Mouse (Mus musculus) cerebellum, adult 18-20 months (tissue): ENCODE results near the gene Trmt44.

ENCODE experiments used
- DNase-seq, 2 experiments: peaks; one replicate each; pipeline ENCODE4 v3.0.0; 2021

Gene Trmt44

DNA sequence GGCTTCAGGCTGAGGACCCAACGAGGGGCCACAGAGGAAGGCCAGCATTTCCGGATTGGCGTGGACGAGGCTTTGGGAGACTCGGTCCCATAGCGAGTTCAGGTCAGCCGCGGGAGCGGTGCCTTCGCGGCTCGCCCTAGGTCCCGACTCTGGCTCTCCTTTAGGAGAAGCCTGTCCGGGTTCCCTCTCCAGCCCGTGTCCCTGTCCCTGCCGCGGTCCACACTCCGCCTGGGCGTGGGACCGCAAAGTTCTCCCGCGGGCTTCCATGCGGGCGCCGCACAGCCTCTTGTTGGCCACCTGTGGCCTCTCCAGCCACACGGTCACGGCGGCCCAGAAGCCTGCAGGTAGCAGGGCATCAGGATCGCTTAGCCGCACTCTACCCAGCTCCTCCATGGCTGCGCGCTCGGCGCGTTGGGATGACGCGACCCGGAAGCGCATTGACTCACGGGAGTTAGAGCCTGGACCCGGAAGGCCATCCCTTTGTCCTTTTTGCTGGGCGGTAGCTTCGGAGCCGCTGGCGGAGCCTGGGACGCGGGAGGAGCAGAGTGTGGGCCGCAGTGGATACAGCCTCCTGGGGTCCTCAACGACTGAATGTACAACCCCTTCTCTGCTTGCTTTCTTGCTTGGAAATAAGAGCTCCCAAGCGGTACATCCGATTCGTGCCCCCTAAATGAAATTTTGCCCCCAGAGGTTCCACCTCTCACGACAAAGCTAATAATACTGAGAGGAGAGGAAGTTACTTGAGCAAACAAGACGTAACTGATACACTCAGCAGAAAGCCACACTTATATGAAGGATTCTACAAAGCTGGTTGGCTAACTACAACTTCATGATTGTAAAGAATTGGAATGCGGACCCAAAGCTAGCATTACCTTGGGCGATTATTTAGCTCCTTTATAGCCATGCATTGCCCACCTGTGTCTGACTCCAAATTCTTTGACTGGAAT lies at the start of gene Trmt44:
Gene Trmt44, minus strand, starts transcription at position 418 of the 947 bp plus-strand sequence.
- DNase-seq, result peak; percentile 95

DNA sequence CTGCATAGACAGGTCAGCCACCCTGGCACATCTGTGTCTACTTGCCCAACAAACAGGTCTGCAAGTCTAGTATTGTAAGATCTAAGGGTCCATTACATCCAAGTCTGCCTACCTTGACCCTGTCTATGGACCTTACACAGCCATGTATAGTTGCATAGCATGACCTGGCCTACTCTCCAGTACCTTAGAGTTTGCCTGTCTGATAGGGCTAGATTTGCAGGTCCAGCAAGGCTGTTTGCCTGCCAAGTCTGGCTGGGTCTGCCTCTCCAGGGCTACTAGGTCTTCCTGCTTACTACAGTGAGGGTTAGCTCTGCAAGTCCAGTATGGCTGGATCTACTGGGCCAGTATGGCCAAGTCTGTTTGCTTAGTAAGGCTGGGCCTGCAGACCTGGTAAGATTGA lies 49.0 kb upstream of the Trmt44 start:
- no peak for DNase-seq

DNA sequence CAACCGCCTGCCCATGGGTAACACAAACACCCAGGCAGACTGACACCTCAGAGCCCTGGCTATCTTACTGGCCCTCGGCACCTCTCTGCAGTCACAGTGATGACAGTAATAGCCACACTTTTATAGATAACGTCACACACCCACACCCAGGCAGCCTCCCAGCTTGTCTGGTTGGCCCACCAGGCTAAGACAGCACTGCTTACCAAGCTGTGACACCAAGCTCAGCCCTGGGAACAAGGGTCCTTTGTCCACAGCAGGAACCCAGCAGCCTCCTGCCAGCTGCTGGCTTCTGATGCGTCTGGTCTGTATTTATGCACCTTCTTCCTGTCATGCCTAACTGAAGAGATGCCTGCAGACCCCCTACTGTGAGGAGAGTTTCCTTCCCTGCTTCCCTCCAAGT lies 46.2 kb upstream of the Trmt44 start:
- DNase-seq, result no peak

- no peak for DNase-seq
These were observed 42.1 kb upstream of the Trmt44 start for GRCm38 (mm10) chr5:35616943-35617342.

GRCm38 (mm10) chr5:35612722-35613121 lies 37.9 kb upstream of the Trmt44 start:
- no peak for DNase-seq

- DNase-seq, result no peak
These were observed 37.0 kb upstream of the Trmt44 start for GRCm38 (mm10) chr5:35611900-35612299.

DNA sequence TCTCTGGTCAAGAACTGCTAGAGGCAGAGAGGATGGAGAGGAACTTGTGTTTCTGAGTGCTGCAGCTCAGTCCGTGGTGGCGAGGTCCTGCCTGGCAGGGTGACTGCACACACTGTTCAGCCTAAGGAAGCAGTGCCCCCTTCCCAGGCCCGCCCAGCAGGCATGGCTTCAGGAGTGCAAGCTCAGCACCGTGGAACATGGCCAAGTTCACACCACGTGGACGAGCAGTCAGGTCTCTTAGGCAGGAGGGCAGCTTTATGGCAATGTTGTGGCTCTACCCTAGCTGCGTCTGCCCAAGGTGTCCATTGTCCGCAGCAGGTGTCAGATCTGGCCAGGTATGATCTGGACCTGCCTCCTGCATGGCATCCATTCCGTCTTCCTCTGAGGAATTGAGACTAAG lies 36.3 kb upstream of the Trmt44 start:
- no peak for DNase-seq

GRCm38 (mm10) chr5:35610381-35610780 lies 35.5 kb upstream of the Trmt44 start:
- no peak for DNase-seq

DNA sequence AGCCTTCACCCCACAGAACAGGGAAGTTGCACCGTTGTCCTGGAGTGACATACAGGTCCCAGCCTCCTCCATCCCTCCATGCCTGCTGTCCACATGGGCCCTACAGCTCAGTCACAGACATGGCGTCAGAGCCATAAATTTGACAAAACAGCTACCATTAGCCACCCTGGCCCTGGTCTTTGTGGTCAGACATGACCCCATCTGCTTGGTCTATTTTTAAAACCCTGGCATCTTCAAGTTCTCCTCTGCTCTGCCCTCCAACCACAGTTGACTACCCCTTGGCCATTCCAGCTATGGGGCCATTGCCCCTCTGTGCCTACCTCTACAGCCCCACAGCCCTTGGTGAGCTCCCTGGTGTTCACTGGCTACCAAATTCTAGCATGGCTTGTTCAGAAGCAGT lies 35.1 kb upstream of the Trmt44 start:
- no peak for DNase-seq

DNA sequence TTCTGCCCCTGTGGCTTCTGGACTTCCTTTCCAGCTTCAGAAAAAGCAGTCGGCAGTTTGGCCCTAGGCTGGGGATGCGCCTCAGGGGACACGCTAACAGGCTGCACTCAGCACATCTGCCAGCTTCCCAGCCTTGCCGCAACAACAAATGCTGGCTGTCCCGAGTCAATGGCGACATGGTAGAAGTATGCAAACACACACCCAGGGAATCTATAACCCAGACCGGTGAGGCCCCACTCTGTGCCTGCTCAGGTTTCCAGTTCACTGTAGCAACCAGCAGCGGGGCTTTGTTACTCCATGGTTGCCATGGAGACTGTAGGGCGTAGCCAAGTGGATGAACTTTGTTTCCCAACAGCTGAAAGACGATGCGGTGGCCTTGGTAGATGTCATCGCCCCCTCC lies 34.5 kb upstream of the Trmt44 start:
- DNase-seq, result no peak

GRCm38 (mm10) chr5:35608559-35608958 lies 33.7 kb upstream of the Trmt44 start:
- no peak for DNase-seq

- DNase-seq, result peak; percentile 26 to 33
These were observed 32.9 kb upstream of the Trmt44 start for GRCm38 (mm10) chr5:35607784-35608183.

GRCm38 (mm10) chr5:35606800-35607199 lies 31.9 kb upstream of the Trmt44 start:
- DNase-seq, result no peak

GRCm38 (mm10) chr5:35605355-35605754 lies 30.5 kb upstream of the Trmt44 start:
- DNase-seq, result no peak

GRCm38 (mm10) chr5:35601526-35601925 lies 26.7 kb upstream of the Trmt44 start:
- DNase-seq, result no peak

DNA sequence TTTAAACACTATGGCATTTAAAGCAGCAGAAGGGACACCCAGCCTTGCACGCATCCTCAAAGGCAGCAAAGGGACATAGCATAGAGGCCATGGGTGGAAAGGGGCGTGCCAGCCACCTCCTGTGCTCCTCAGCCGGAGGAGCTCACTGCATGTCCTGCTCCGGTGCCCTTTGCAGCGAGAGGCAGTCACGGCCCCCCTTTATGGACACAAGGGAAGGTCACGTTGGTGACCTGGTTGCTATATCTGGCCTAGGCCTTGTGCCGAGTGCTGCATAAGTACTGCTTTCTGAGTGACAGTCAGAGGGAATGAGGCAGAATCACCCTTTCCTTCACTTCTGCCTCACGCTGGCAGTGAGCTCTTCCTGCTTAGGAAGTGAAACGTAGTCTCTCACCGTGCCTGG lies 25.4 kb upstream of the Trmt44 start:
- no peak for DNase-seq

GRCm38 (mm10) chr5:35596169-35597160 lies 21.6 kb upstream of the Trmt44 start:
- DNase-seq, result no peak

- DNase-seq, result peak; percentile 68 to 74
These were observed 20.8 kb upstream of the Trmt44 start for GRCm38 (mm10) chr5:35595706-35596105.

GRCm38 (mm10) chr5:35594768-35595167 lies 19.9 kb upstream of the Trmt44 start:
- no peak for DNase-seq

- DNase-seq, result no peak
These were observed 18.4 kb upstream of the Trmt44 start for GRCm38 (mm10) chr5:35593272-35593671.

- no peak for DNase-seq
These were observed 18.0 kb upstream of the Trmt44 start for GRCm38 (mm10) chr5:35592824-35593223.

- DNase-seq, result no peak
These were observed 17.3 kb upstream of the Trmt44 start for GRCm38 (mm10) chr5:35592081-35592736.

DNA sequence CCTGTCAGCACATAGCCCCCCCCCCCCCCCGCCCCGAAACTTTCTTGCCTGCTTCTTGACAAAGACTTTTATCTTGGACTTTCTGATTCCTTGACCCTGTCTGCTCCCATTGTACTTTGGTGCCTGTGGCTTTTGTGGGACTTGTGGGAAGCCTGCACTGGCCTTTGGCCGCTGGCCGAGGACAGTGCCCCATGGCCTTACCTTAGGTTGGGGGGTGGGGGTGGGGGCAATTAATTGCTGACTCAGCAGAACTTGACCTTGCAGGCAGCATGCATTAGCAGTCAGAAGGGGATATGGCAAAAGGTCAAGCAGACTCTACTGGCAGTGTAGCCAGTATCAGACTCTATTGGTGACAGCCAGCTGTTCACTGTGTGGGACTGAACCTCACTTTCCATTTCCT lies 16.6 kb upstream of the Trmt44 start:
- no peak for DNase-seq
